Mouse (Mus musculus) embryonic fibroblast, embryonic 13.5 days (primary cell): ENCODE results near the gene Tob2. TPM values are rescaled to one million over a fixed set of nuclear protein-coding genes. Genes with fewer than 3 reads are reported as not detected.

Source experiments
- H3K27ac ChIP-seq: 2 replicates; pipeline ENCODE4 v1.5.1; 2012; ENCODE audit warnings: low read length, control low read depth, inconsistent platforms; ENCODE audit not compliant: insufficient read depth
- H3K4me1 ChIP-seq: 2 replicates; pipeline ENCODE4 v1.6.1; 2011; ENCODE audit warnings: low read length; ENCODE audit not compliant: control insufficient read depth, insufficient read depth
- H3K4me3 ChIP-seq: 2 replicates; pipeline ENCODE4 v1.5.1; 2011; ENCODE audit warnings: mild to moderate bottlenecking, control low read depth, low read length; ENCODE audit not compliant: insufficient read depth
- CTCF ChIP-seq: IDR thresholded peaks from 2 replicates; pipeline ENCODE4 v1.5.1; 2011; ENCODE audit warnings: mild to moderate bottlenecking, control low read depth, low read length, moderate library complexity, borderline replicate concordance; ENCODE audit not compliant: insufficient read depth
- POLR2A ChIP-seq: IDR thresholded peaks from 2 replicates; pipeline ENCODE4 v1.6.1; 2011; ENCODE audit warnings: low read depth, mild to moderate bottlenecking, control low read depth, low read length, moderate library complexity
- polyA plus RNA-seq: library from polyadenylated mRNA; stranded (reverse); fragments of >200 nt; gene quantifications from 2 replicates; pipeline ENCODE4 v1.2.4, GENCODE M21; 2011; ENCODE audit warnings: low read depth; ENCODE audit not compliant: missing spikeins, insufficient read length

Tob2 gene
- polyA plus RNA-seq, 1 experiment = 21.4 TPM

- H3K27ac ChIP-seq = no peak overlapping the region
- no peak for TF ChIP-seq CTCF
- no peak overlapping the region for H3K4me3 ChIP-seq
- H3K4me1 ChIP-seq = no peaks in the 10 kb centered on the region
Observed at GRCm38 (mm10) chr15:81889175-81889574, 30.6 kb upstream of the Tob2 start.

DNA sequence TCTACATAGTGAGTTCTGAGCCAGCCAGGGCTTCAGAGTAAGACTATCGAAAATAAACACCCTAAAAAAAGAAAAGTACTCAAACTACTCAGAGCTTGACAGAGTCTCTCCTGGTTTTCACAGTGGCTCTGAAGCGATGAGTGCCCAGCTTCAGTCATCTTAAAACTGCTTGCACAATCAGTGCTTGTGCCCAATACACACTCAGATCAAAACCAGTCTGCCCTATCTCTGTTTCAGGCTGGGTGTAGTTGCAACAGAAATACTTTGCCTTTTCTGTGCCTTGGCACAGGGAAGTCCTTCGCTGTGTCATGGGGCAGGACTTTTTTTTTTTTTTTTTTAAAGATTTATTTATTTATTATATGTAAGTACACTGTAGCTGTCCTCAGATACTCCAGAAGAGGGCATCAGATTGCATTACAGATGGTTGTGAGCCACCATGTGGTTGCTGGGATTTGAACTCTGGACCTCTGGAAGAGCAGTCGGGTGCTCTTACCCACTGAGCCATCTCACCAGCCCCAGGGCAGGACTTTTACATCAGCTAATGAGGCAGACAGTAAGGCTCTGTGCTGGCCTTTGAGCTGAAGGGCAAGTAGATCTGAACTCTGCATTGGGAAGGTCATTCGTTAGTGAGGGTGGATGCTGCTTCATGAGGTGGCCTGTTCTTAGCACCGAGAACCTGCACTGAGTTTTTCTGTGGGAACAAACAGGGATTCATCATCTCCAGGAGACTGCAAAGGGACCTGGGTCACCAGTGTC is 28.4 kb upstream of the Tob2 start:
- TF ChIP-seq POLR2A (no peak), CTCF (no peak)
- Histone ChIP-seq H3K27ac (no peak overlapping the region), H3K4me1 (no peaks in the 10 kb centered on the region), H3K4me3 (no peak overlapping the region)

DNA sequence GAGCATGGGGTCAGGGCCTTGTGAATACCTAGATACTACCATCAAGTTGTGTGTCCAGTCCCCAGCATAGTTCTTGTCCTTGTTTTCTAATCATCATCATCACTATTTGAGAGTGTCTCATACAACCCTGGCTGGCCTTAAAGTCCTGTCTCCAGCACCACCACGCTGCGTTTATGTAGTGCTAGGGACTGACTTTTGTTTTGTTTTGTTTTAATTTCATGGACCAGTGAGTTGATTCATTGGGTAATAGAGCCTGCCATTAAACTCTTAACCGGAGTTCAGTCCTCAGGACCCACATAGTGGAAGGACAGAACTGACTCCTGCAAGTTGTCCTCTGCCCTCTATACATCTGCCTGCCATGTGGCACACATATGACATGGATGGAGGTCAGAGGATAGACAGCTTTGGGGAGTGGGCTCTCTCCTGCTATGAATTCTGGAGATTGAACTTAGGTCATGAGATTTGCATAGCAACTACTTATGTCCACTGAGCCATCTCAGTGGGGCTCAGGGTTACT is 26.9 kb upstream of the Tob2 start:
- TF ChIP-seq POLR2A (no peak), CTCF (no peak)
- Histone ChIP-seq H3K4me1 (no peaks in the 10 kb centered on the region), H3K27ac (no peak overlapping the region), H3K4me3 (no peak overlapping the region)

DNA sequence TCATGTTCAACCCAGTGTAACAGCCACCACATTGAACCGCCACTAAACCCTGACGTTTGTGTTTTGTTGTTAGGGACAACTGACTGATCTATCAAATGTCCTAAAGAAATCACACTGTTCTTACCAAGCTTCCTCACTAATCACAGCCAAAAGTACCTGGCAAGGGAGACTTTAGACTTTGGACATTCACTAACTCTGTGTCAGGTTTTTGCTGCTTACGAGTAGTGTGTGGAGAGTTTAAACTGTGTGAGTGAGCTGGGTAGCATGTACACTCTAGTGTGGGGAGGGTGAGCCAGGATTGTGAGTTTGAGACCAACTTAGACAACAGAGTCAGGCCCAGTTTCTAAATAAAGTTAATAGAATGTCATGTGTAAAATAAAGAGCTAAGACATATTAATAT is 23.8 kb upstream of the Tob2 start:
- no peaks in the 10 kb centered on the region for H3K4me1 ChIP-seq
- H3K4me3 ChIP-seq = no peak overlapping the region
- TF ChIP-seq CTCF = no peak
- H3K27ac ChIP-seq = no peak overlapping the region

DNA sequence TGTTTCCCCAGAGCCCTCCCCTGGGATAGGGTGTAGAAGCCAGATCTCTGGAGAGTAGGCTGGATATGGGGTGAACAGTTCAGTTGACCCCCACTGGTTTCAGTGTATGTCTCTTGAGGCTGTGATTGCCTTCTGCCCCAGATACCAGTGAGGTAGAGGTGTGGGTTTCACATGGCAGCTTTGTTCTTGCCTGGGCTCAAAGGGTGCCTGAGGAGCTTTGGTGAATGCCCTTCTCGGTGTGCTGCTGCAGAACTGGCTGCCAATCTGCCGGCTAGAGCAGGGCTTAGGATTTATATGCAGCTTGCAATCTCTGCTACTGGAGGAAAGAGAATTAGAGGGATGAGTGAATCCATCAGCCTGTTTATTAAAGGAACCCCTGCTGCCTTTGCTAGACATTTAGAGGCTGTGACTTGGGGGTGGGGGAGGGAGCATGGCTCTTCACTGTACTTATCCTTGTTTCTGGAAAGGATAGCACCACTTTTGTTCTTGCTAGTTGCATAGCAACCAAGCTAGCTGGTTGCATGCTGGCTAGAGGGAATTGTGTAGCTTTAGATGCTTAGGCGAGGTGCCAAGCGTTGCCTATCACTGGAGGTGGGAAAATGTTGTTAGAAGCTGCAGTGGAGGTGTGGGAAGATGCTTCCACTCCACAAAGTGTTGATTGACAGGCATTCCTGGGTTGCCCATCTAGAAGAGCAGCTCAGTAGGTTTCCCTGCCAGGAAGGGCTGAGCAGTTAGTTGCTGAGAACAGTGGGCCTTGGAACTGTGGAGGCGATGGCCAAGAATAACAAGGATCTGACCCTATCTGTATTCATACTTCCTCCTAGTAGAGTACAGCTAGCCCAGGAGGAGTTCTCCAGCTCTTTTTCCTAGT is 21.2 kb upstream of the Tob2 start:
- TF ChIP-seq POLR2A = no peak
- no peak for TF ChIP-seq CTCF

DNA sequence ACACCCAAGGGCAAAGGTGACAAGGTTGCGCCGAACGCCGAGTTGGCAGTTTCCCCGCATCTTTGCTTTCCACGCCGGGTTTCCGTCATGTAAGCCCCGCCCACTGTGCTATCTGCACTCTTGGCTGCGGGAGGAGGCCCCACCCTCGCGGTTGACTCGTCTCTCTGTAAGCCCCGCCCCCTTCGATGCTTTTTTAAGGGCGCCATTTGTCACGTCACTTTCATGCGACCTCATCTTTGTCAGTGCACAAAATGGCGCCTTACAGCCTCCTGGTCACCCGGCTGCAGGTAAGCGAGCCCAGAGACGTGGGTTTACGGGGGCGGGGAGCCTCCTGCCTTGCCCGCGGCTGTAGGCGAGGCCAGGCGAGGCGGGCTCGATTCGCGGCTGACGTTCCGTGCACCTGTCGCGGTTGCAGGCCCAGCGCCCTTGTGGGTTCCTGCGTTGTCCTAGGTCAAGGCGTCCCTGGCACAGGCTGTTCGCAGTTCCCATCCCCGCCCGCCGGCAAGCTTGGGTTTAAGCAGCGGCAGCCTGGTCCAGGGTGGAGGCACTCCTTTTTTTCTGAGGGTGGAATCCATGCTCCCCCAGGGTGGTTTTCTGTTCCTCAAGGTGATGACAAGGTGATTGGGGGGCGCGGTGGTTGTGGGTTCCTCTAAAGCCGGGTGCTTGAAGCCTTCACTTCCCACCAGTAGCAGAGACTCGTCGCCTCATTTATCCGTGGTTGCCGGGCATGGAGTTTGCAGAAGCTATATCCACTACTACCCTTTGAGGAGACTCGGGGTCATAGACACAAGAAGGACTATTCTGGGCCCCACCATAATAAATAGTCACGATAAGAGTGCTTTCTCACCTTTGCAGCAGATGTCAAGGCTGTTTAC is 13.9 kb upstream of the Tob2 start, which contains the start of gene Aco2:
Aco2 (plus strand) TSS at position 48 of the 875 bp plus-strand sequence.
- TF ChIP-seq CTCF (no peak), POLR2A (peak; percentile 73)
- Histone ChIP-seq H3K4me3 (peak within 1 kb of the TSS; percentile 73), H3K4me1 (no peaks in the 10 kb centered on the region), H3K27ac (peak within 1 kb of the TSS; percentile 98)

More for the DNA sequence above, 21.2 kb upstream of the Tob2 start:
- Histone ChIP-seq H3K4me3 (no peak overlapping the region), H3K4me1 (no peaks in the 10 kb centered on the region), H3K27ac (no peak overlapping the region)

- H3K4me1 ChIP-seq = no peaks in the 10 kb centered on the region
- H3K4me3 ChIP-seq = peak within 1 kb of the TSS; percentile 73
- no peak for TF ChIP-seq CTCF
- TF ChIP-seq POLR2A = 0 out of 2 replicates have a peak, but pooled peaks have one; percentile 48
- H3K27ac ChIP-seq = peak within 1 kb of the TSS; percentile 98
Observed at GRCm38 (mm10) chr15:81871604-81872261, 13.1 kb upstream of the Tob2 start, which contains the start of gene Phf5a. Gene Phf5a (minus strand): TSS chr15:81871911.

DNA sequence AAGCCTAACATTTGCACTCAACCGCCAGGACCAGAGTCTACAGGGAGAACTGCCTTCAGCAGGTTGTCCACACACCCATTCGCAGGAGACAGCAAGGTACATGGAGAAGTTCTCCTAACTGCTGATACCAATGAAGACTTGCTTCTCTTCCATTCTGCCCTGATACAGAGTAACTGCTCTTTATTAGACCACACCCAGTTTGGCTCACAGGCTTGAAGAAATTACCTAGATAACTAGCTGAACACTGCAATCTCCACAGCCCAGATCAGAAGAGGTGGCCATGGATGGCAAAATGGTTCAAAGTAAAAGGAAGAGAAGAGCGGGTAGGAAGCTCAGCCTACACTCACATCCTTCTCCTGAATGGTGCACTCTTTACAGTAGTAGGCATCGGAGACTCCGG is 11.4 kb upstream of the Tob2 start:
- H3K4me1 ChIP-seq = no peaks in the 10 kb centered on the region
- no peak overlapping the region for H3K27ac ChIP-seq
- TF ChIP-seq POLR2A = no peak
- TF ChIP-seq CTCF = no peak
- no peak overlapping the region for H3K4me3 ChIP-seq

- TF ChIP-seq CTCF (no peak), POLR2A (no peak)
- no peak overlapping the region for H3K4me3 ChIP-seq
- H3K27ac ChIP-seq = no peak overlapping the region
- H3K4me1 ChIP-seq = no peaks in the 10 kb centered on the region
Observed at GRCm38 (mm10) chr15:81864238-81864637, 5.6 kb upstream of the Tob2 start.
